Mouse (Mus musculus): ENCODE results near the gene Hist2h3c2.

DNA sequence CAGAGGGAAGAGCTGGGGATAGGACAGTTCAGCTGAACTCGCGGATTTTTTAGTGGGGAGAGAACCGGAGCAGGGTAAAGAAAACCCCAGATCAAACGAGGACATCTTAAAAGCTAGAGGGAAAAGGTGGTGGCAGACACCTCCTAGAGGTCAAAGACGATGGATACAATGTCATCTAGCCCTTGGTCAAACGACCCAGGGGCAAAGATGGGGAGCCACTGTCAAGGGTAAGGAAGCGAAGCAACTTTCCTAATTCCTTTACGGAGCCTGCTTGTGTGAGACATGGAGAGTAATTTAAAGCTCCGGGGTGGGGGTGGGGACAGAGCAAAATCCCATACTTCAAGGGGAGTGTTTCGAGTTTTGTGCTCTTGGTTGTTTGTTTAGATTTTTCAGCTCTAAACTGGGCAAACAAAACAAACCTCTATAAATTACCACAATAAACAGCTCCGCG lies 19.7 kb downstream of the Hist2h3c2 start:
- no peak for TF ChIP-seq POLR2A (IDR thresholded peaks at IDR 0.05; ENCODE audit: borderline replicate concordance, low read depth, low read length)
- peak; percentile 47; the same call in 1 of the 2 replicates for TF ChIP-seq CTCF (IDR thresholded peaks at IDR 0.05; ENCODE audit: low read depth, low read length)
